In the genomic region with DNA sequence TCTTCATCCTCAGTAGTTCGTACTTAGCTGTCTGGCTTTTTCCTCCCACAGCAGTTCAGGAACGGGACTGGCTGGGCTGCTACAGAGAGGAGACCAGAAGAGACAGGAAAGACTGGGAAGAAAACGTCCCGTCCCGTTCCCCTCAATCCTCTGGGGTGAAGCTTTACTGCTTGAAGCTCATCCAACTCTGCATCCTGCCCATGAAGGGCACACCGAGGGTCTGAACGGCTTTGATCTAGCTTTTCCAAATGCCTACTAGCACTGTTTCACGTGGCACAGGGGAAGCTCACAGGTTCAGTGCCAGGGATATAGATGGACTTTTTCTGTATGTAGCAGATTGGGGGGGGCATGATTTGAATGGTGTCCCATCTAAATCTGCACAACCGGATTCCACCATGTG, we compare ENCODE assay signal across 10 mouse cellular contexts. TPM values are rescaled to one million over a fixed set of nuclear protein-coding genes. Genes with fewer than 3 reads are reported as not detected.
DNase-seq lines count a peak whose midpoint lies in the region; ATAC-seq lines count a peak whose summit lies in the region.
"Had no signal": no experiment of that assay in that cellular context is flagged by ENCODE, and none has a peak within 500 bp of the region (broad histone marks: within the 10 kb centered on the region; RNA-seq: fewer than 3 reads in every experiment).

No protein-coding gene starts in this region.

- no peaks in the 10 kb centered on the region for H3K36me3 ChIP-seq in heart, embryonic 16.5 days (ENCODE audit: control insufficient read depth, insufficient read depth)
- no peaks in the 10 kb centered on the region for H3K36me3 ChIP-seq in embryonic facial prominence, embryonic 11.5 days (replicated peaks; ENCODE audit: control insufficient read depth, insufficient read depth, low read depth, low read length)
- H3K36me3 ChIP-seq in hindbrain, embryonic 11.5 days (ENCODE audit: control insufficient read depth, insufficient read depth, low read length): no peaks in the 10 kb centered on the region
- H3K36me3 ChIP-seq in midbrain, embryonic 10.5 days: no peaks in the 10 kb centered on the region

- no peak for ATAC-seq in heart, embryonic 16.5 days (replicated peaks; ENCODE audit: extremely low read depth, insufficient read depth, low FRiP score)
- no peak for ATAC-seq in embryonic facial prominence, embryonic 11.5 days (replicated peaks; ENCODE audit: insufficient number of reproducible peaks, low FRiP score, low TSS enrichment, low read depth)
- no peak for ATAC-seq in hindbrain, embryonic 11.5 days (ENCODE audit: low FRiP score)

- peak overlapping the region; percentile 57 for H3K4me3 ChIP-seq in heart, embryonic 16.5 days (ENCODE audit: low read length)
- H3K4me3 ChIP-seq in embryonic facial prominence, embryonic 11.5 days (ENCODE audit: low read depth, low read length): no peak overlapping the region
- no peak overlapping the region for H3K4me3 ChIP-seq in hindbrain, embryonic 11.5 days (ENCODE audit: low read depth, low read length)
- H3K4me3 ChIP-seq in midbrain, embryonic 10.5 days: peak overlapping the region; percentile 62

- intact Hi-C loops in heart, postnatal 10 days (cut with DNase I): loop anchor here (1.0 to 5.0 kb wide), 4 partner anchors 231 to 682 kb away; no protein-coding TSS in a partner anchor

- peak overlapping the region; percentile 27; the same call in 1 of the 2 replicates for H3K9ac ChIP-seq in heart, embryonic 16.5 days (ENCODE audit: low read length)
- H3K9ac ChIP-seq in embryonic facial prominence, embryonic 11.5 days (replicated peaks; ENCODE audit: low read length): no peak overlapping the region
- peak overlapping the region; percentile 35; the same call in 1 of the 2 replicates for H3K9ac ChIP-seq in hindbrain, embryonic 11.5 days (ENCODE audit: low read depth, low read length)

- H3K27ac ChIP-seq in heart, embryonic 16.5 days (ENCODE audit: low read length): no peak overlapping the region
- H3K27ac ChIP-seq in embryonic facial prominence, embryonic 11.5 days (replicated peaks; ENCODE audit: low read depth, low read length): 0 out of 2 replicates have a peak overlapping the region, but pooled peaks have one; percentile 1
- no peak overlapping the region for H3K27ac ChIP-seq in hindbrain, embryonic 11.5 days (ENCODE audit: low read depth, low read length)
- H3K27ac ChIP-seq in midbrain, embryonic 10.5 days (replicated peaks): peak overlapping the region; percentile 79; the same call in 1 of the 2 replicates

- H3K4me1 ChIP-seq in heart, embryonic 16.5 days (ENCODE audit: control insufficient read depth, insufficient read depth, low read length): peaks cover 7% of the 10 kb centered on the region; the same call in 1 of the 2 replicates
- peaks cover 3% of the 10 kb centered on the region; the same call in 1 of the 2 replicates for H3K4me1 ChIP-seq in embryonic facial prominence, embryonic 11.5 days (ENCODE audit: control insufficient read depth, insufficient read depth, low read length)
- H3K4me1 ChIP-seq in hindbrain, embryonic 11.5 days (replicated peaks; ENCODE audit: control insufficient read depth, insufficient read depth, low read length): no peaks in the 10 kb centered on the region
- peaks cover 11% of the 10 kb centered on the region for H3K4me1 ChIP-seq in midbrain, embryonic 10.5 days

- peaks cover 11% of the 10 kb centered on the region for H3K27me3 ChIP-seq in heart, embryonic 16.5 days (ENCODE audit: control insufficient read depth, insufficient read depth, low read length)
- no peaks in the 10 kb centered on the region for H3K27me3 ChIP-seq in embryonic facial prominence, embryonic 11.5 days (ENCODE audit: control insufficient read depth, insufficient read depth, low read length)
- no peaks in the 10 kb centered on the region; the same call in 1 of the 2 replicates for H3K27me3 ChIP-seq in hindbrain, embryonic 11.5 days (ENCODE audit: control insufficient read depth, insufficient read depth, low read length)
- H3K27me3 ChIP-seq in midbrain, embryonic 10.5 days (ENCODE audit: low read depth, poor library complexity, severe bottlenecking): peaks cover 17% of the 10 kb centered on the region
- H3K27me3 ChIP-seq: CH12.LX had no signal

- WGBS in heart, embryonic 16.5 days: 32% methylated on average over 9 of the region's 9 CpGs
- 26% methylated on average over 9 of the region's 9 CpGs for WGBS in embryonic facial prominence, embryonic 11.5 days
- WGBS in hindbrain, embryonic 11.5 days: 32% methylated on average over 9 of the region's 9 CpGs
- 41% methylated on average over 9 of the region's 9 CpGs for WGBS in midbrain, embryonic 10.5 days

- no peak for DNase-seq in heart, postnatal 10 days
- DNase-seq in embryonic facial prominence, embryonic 11.5 days (ENCODE audit: low spot score): no peak
- DNase-seq in hindbrain, embryonic 11.5 days (ENCODE audit: low spot score): peak; percentile 28
- DNase-seq in midbrain, embryonic 10.5 days (ENCODE audit: low spot score): no peak
- no peak for DNase-seq in layer of hippocampus, adult 9-10 months (ENCODE audit: low spot score)
- DNase-seq in layer of hippocampus, postnatal 14 days (ENCODE audit: low spot score in 2 of 2): no peak
- DNase-seq in adipocyte (ENCODE audit: low spot score): no peak
- DNase-seq: adrenal gland, postnatal 14 days had no signal

- no peaks in the 10 kb centered on the region for H3K9me3 ChIP-seq in heart, embryonic 16.5 days (replicated peaks; ENCODE audit: control insufficient read depth, low read length)
- no peaks in the 10 kb centered on the region for H3K9me3 ChIP-seq in embryonic facial prominence, embryonic 11.5 days (replicated peaks; ENCODE audit: control insufficient read depth, low read length)
- no peaks in the 10 kb centered on the region for H3K9me3 ChIP-seq in hindbrain, embryonic 11.5 days (ENCODE audit: control insufficient read depth, low read length)
- H3K9me3 ChIP-seq in midbrain, embryonic 10.5 days (replicated peaks): no peaks in the 10 kb centered on the region

- H3K4me2 ChIP-seq in heart, embryonic 16.5 days (ENCODE audit: low read depth, low read length): peak overlapping the region; percentile 98
- H3K4me2 ChIP-seq in embryonic facial prominence, embryonic 11.5 days (ENCODE audit: low read depth, low read length): peak overlapping the region; percentile 74
- peak overlapping the region; percentile 79 for H3K4me2 ChIP-seq in hindbrain, embryonic 11.5 days (replicated peaks; ENCODE audit: low read depth, low read length)

RNA-seq across cellular contexts. Expression of a gene that starts 16.0 kb away (rescaled TPM):
- polyA plus RNA-seq in heart, embryonic 16.5 days (2015; fragmentation: Nextera tagmentation; extraction: Ambion mirVana): 6.7 and 6.8 TPM in 2 replicates
- 1 to 10 TPM; 2.8 to 3.6 TPM for total RNA-seq in heart, postnatal 10 days (2021)
- 7.5 and 10.3 TPM in 2 replicates for polyA plus RNA-seq in embryonic facial prominence, embryonic 11.5 days (2014; fragmentation: Nextera tagmentation; extraction: Ambion mirVana)
- 9.7 and 10.6 TPM in 2 replicates for polyA plus RNA-seq in hindbrain, embryonic 11.5 days (2014; fragmentation: Nextera tagmentation; extraction: Ambion mirVana)
- 17.5 and 19.4 TPM in 2 replicates for polyA plus RNA-seq in midbrain, embryonic 10.5 days (2016; fragmentation: Nextera tagmentation; extraction: Ambion mirVana)
- 1 to 10 TPM; 7.2 to 9.9 TPM for total RNA-seq in layer of hippocampus, postnatal 14 days (2021)

RNA-seq across cellular contexts. Expression of a gene that starts 43.2 kb away (rescaled TPM):
- polyA plus RNA-seq in heart, embryonic 16.5 days (2015; fragmentation: Nextera tagmentation; extraction: Ambion mirVana): 5.5 TPM in 2 replicates
- total RNA-seq in heart, postnatal 10 days (2021): 1 to 10 TPM; 7.3 to 7.5 TPM
- 0.52 and 0.53 TPM in 2 replicates for polyA plus RNA-seq in embryonic facial prominence, embryonic 11.5 days (2014; fragmentation: Nextera tagmentation; extraction: Ambion mirVana)
- 0.67 and 0.88 TPM in 2 replicates for polyA plus RNA-seq in hindbrain, embryonic 11.5 days (2014; fragmentation: Nextera tagmentation; extraction: Ambion mirVana)
- polyA plus RNA-seq in midbrain, embryonic 10.5 days (2016; fragmentation: Nextera tagmentation; extraction: Ambion mirVana): 0.46 and 0.83 TPM in 2 replicates
- total RNA-seq in layer of hippocampus, postnatal 14 days (2021): 1 to 10 TPM; 3.0 to 3.1 TPM
- total RNA-seq: CH12.LX had no signal

Comparison
In these comparisons a context has a peak if more than half of its experiments do, and no peak if none do; other contexts are left out.
1. H3K27ac ChIP-seq: peak in embryonic facial prominence, embryonic 11.5 days (single experiment) and midbrain, embryonic 10.5 days (single experiment); none in heart, embryonic 16.5 days (single experiment) and hindbrain, embryonic 11.5 days (single experiment).
2. H3K4me3 ChIP-seq: peak in heart, embryonic 16.5 days (single experiment) and midbrain, embryonic 10.5 days (single experiment); none in embryonic facial prominence, embryonic 11.5 days (single experiment) and hindbrain, embryonic 11.5 days (single experiment).
3. Peak in every context shown above with its lines, with median percentiles within 50 percentile points of each other: H3K4me2 ChIP-seq.